20 mouse cellular contexts compared by ENCODE assay signal in genomic region chr17:15809949-15810348, GRCm38 (mm10). TPM values are rescaled to one million over a fixed set of nuclear protein-coding genes. Genes with fewer than 3 reads are reported as not detected.
DNase-seq lines count a peak whose midpoint lies in the region; ATAC-seq lines count a peak whose summit lies in the region.
"Had no signal": no experiment of that assay in that cellular context is flagged by ENCODE, and none has a peak within 500 bp of the region (broad histone marks: within the 10 kb centered on the region; RNA-seq: fewer than 3 reads in every experiment).

No protein-coding gene starts in this region.

- H3K4me3 ChIP-seq in kidney, embryonic 16.5 days (ENCODE audit: low read length) = no peak overlapping the region
- no peak overlapping the region for H3K4me3 ChIP-seq in neural tube, embryonic 13.5 days
- no peak overlapping the region for H3K4me3 ChIP-seq in neural tube, embryonic 15.5 days (replicated peaks)
- H3K4me3 ChIP-seq in limb, embryonic 13.5 days = no peak overlapping the region
- H3K4me3 ChIP-seq: forebrain, embryonic 15.5 days; heart, embryonic 10.5 days; liver, embryonic 13.5 days had no signal

- peak overlapping the region; percentile 70 for H3K27ac ChIP-seq in kidney, embryonic 16.5 days (ENCODE audit: low read length)
- H3K27ac ChIP-seq in neural tube, embryonic 13.5 days (replicated peaks) = no peak overlapping the region
- H3K27ac ChIP-seq in neural tube, embryonic 15.5 days (replicated peaks) = no peak overlapping the region
- H3K27ac ChIP-seq in limb, embryonic 13.5 days = peak overlapping the region; percentile 85; the same call in 1 of the 2 replicates
- H3K27ac ChIP-seq: forebrain, embryonic 15.5 days; heart, embryonic 10.5 days; liver, embryonic 13.5 days had no signal

- H3K4me1 ChIP-seq in kidney, embryonic 16.5 days (ENCODE audit: insufficient read depth, low read length) = peaks cover 51% of the 10 kb centered on the region
- H3K4me1 ChIP-seq in neural tube, embryonic 13.5 days (replicated peaks) = peaks cover 89% of the 10 kb centered on the region
- peaks cover 75% of the 10 kb centered on the region for H3K4me1 ChIP-seq in neural tube, embryonic 15.5 days
- peaks cover 83% of the 10 kb centered on the region for H3K4me1 ChIP-seq in limb, embryonic 13.5 days
- H3K4me1 ChIP-seq: liver, embryonic 13.5 days had no signal

- 57% methylated on average over 2 of the region's 2 CpGs for WGBS in kidney, embryonic 16.5 days
- whole genome bisulfite sequencing in neural tube, embryonic 13.5 days = 56% methylated on average over 2 of the region's 2 CpGs
- 46% methylated on average over 2 of the region's 2 CpGs for WGBS in neural tube, embryonic 15.5 days
- 70% methylated on average over 2 of the region's 2 CpGs for WGBS in limb, embryonic 13.5 days

- no peak overlapping the region; the same call in 1 of the 2 replicates for H3K4me2 ChIP-seq in kidney, embryonic 16.5 days (replicated peaks; ENCODE audit: low read depth, low read length)
- H3K4me2 ChIP-seq in neural tube, embryonic 13.5 days = 0 out of 2 replicates have a peak overlapping the region, but pooled peaks have one; percentile 13
- H3K4me2 ChIP-seq in neural tube, embryonic 15.5 days = no peak overlapping the region
- peak overlapping the region; percentile 43; the same call in 1 of the 2 replicates for H3K4me2 ChIP-seq in limb, embryonic 13.5 days (replicated peaks)
- H3K4me2 ChIP-seq: forebrain, embryonic 15.5 days; liver, embryonic 13.5 days had no signal

- no peaks in the 10 kb centered on the region for H3K27me3 ChIP-seq in kidney, embryonic 16.5 days (ENCODE audit: insufficient read depth, low read length)
- no peaks in the 10 kb centered on the region for H3K27me3 ChIP-seq in neural tube, embryonic 13.5 days
- no peaks in the 10 kb centered on the region for H3K27me3 ChIP-seq in neural tube, embryonic 15.5 days (replicated peaks)
- H3K27me3 ChIP-seq in limb, embryonic 13.5 days = no peaks in the 10 kb centered on the region
- H3K27me3 ChIP-seq: forebrain, embryonic 15.5 days; liver, embryonic 13.5 days; Patski had no signal

- peaks cover 9% of the 10 kb centered on the region; the same call in 1 of the 2 replicates for H3K36me3 ChIP-seq in kidney, embryonic 16.5 days (ENCODE audit: insufficient read depth, low read length)
- H3K36me3 ChIP-seq in neural tube, embryonic 13.5 days = peaks cover 29% of the 10 kb centered on the region
- H3K36me3 ChIP-seq in neural tube, embryonic 15.5 days = peaks cover 15% of the 10 kb centered on the region; the same call in 1 of the 2 replicates
- peaks cover 18% of the 10 kb centered on the region for H3K36me3 ChIP-seq in limb, embryonic 13.5 days
- H3K36me3 ChIP-seq: liver, embryonic 13.5 days had no signal

- no peaks in the 10 kb centered on the region for H3K9me3 ChIP-seq in kidney, embryonic 16.5 days (ENCODE audit: low read length)
- no peaks in the 10 kb centered on the region for H3K9me3 ChIP-seq in neural tube, embryonic 13.5 days
- no peaks in the 10 kb centered on the region for H3K9me3 ChIP-seq in neural tube, embryonic 15.5 days (replicated peaks)
- H3K9me3 ChIP-seq in limb, embryonic 13.5 days = no peaks in the 10 kb centered on the region
- H3K9me3 ChIP-seq: forebrain, embryonic 15.5 days; heart, embryonic 10.5 days; liver, embryonic 13.5 days had no signal

- DNase-seq in kidney, adult 18-20 months = no peak
- DNase-seq in cerebellum, adult 11 months = no peak
- DNase-seq in gastrocnemius, postnatal 25 days = no peak
- DNase-seq: B cell, adult 2 months; cerebellum, adult 11-12 months; gastrocnemius, postnatal 14 days; heart, postnatal 14 days; kidney, adult 8-10 months; layer of hippocampus, adult 9-11 months; liver, embryonic 13.5 days; thymus, postnatal 4 days had no signal

- no peak for ATAC-seq in kidney, embryonic 16.5 days (ENCODE audit: low FRiP score, low TSS enrichment)
- ATAC-seq in neural tube, embryonic 13.5 days (ENCODE audit: low read depth) = no peak
- no peak for ATAC-seq in neural tube, embryonic 15.5 days (ENCODE audit: low FRiP score)
- ATAC-seq in limb, embryonic 13.5 days (ENCODE audit: low FRiP score, low read depth) = no peak
- ATAC-seq: forebrain, embryonic 15.5 days; hindbrain, embryonic 16.5 days; Patski had no signal

- no peak overlapping the region for H3K9ac ChIP-seq in kidney, embryonic 16.5 days (replicated peaks; ENCODE audit: low read length)
- no peak overlapping the region for H3K9ac ChIP-seq in neural tube, embryonic 13.5 days
- no peak overlapping the region for H3K9ac ChIP-seq in neural tube, embryonic 15.5 days (replicated peaks)
- no peak overlapping the region for H3K9ac ChIP-seq in limb, embryonic 13.5 days
- H3K9ac ChIP-seq: forebrain, embryonic 15.5 days; liver, embryonic 13.5 days had no signal

RNA-seq across cellular contexts. Expression of gene Rgmb, which starts 20.9 kb away (rescaled TPM):
- 10.1 and 12.2 TPM in 2 replicates for polyA plus RNA-seq in kidney, embryonic 16.5 days (2015; fragmentation: Nextera tagmentation; extraction: Ambion mirVana)
- 88.9 and 89.6 TPM in 2 replicates for polyA plus RNA-seq in neural tube, embryonic 13.5 days (2015; fragmentation: Nextera tagmentation; extraction: Ambion mirVana)
- polyA plus RNA-seq in neural tube, embryonic 15.5 days (2015; fragmentation: Nextera tagmentation; extraction: Ambion mirVana) = 43.3 and 53.7 TPM in 2 replicates
- polyA plus RNA-seq in limb, embryonic 13.5 days (2015; fragmentation: Nextera tagmentation; extraction: Ambion mirVana) = 20.0 and 20.2 TPM in 2 replicates
- total RNA-seq in gastrocnemius, postnatal 25 days (2021) = 10 to 100 TPM; 34.9 to 37.6 TPM
- total RNA-seq: common myeloid progenitor, adult 5-6 weeks had no signal

Comparison
In these comparisons a context has a peak if more than half of its experiments do, and no peak if none do; other contexts are left out.
1. H3K4me2 ChIP-seq: peak in neural tube, embryonic 13.5 days (single experiment) and limb, embryonic 13.5 days (single experiment); none in kidney, embryonic 16.5 days (single experiment) and neural tube, embryonic 15.5 days (single experiment).
2. H3K27ac ChIP-seq: peak in kidney, embryonic 16.5 days (single experiment) and limb, embryonic 13.5 days (single experiment); none in neural tube, embryonic 13.5 days (single experiment) and neural tube, embryonic 15.5 days (single experiment).